Mouse (Mus musculus) heart, postnatal 25 days (tissue): ENCODE data around the gene Cacna1c. TPM values are rescaled to one million over a fixed set of nuclear protein-coding genes. Genes with fewer than 3 reads are reported as not detected.

ENCODE experiments used
- total RNA-seq, 2 experiments: library from RNA; stranded (reverse); gene quantifications; 2 replicates each; pipeline ENCODE4 v1.2.3; 2021

The Cacna1c gene
- total RNA-seq, 2 experiments from 2014 or later, result 182 to 191 TPM

Other genes with a start within 250 kb of the Cacna1c start
- 1 to 10 TPM; 2.6 to 3.3 TPM for gene Dcp1b, start 21.2 kb downstream of the Cacna1c start, total RNA-seq
- not detected for gene Cacna2d4, start 40.1 kb upstream of the Cacna1c start, total RNA-seq
- under 1 TPM; 0.10 to 0.28 TPM for gene Lrtm2, start 134.3 kb upstream of the Cacna1c start, total RNA-seq
- gene Adipor2, start 221.3 kb upstream of the Cacna1c start, total RNA-seq, result 10 to 100 TPM; 56.1 to 58.0 TPM